Mouse (Mus musculus): ENCODE measurements around the gene Lamtor4. TPM values are rescaled to one million over a fixed set of nuclear protein-coding genes. Genes with fewer than 3 reads are reported as not detected.

The Lamtor4 gene
- polyA plus RNA-seq, 1 experiment = 194 TPM

DNA sequence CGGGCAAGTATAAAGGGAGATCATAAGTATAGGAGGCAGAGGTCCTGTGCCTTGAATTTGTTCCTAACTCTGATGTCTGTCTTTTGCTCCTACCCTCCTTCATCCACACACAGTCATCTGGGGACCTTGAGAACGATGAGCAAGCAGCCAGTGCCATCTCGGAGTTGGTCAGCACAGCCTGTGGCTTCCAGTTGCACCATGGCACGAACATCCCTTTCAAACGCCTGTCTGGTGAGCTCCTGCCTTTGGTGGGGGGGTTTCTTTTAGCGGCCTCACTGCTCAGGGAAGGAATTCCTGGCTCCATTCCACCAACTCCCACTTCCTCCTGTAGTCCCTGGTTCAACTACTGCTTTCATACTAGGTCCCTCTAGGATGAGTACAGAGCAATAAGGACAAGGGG lies 3.3 kb downstream of the Lamtor4 start:
- 85% methylated on average over 6 of the region's 6 CpGs for WGBS
- no peak for DNase-seq (ENCODE audit: low read depth, low spot score)

DNA sequence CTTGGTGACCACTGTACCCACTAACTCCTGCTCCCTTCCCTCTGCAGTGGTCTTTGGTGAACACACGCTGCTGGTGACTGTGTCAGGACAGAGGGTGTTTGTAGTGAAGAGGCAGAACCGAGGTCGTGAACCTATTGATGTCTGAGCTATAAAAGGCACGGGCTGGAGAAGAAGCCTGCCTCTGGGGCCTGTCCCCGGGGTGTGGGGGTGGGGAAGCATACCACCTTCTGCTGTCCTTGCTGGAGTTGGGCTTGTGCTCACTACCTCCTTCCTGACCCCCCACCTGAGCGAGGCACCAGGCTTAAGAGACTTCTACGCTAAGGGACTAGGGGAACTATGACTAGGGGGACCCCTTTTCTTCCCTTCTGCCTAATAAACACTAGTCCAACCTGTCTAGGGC lies 3.7 kb downstream of the Lamtor4 start:
- 60% methylated on average over 7 of the region's 7 CpGs for WGBS
- DNase-seq (ENCODE audit: low read depth, low spot score) = no peak

DNA sequence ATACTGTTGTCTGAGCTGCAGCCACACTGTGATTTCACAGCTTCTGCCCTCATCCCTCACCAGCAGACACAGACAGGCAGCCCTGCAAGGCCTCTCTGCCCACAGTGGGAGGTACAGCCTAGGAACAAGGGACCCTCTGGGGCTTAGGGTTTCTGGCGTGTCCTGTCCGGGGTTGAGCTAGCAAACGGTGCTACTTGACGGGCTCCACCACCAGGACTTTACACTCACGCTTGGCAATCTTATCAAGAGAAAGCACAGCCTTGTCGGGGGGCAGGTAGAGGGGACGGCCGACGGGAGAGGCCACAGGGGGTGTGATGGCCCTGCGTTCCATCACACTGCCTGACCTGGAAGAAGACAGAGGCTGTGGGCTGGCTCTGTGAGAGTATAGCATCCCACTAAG lies 4.8 kb downstream of the Lamtor4 start:
- DNase-seq (ENCODE audit: low read depth, low spot score) = no peak
- 87% methylated on average over 10 of the region's 10 CpGs for WGBS

GRCm38 (mm10) chr5:138260834-138261233 lies 5.6 kb downstream of the Lamtor4 start:
- WGBS = 80% methylated on average over 11 of the region's 11 CpGs

GRCm38 (mm10) chr5:138262001-138262400 lies 6.7 kb downstream of the Lamtor4 start:
- DNase-seq (ENCODE audit: low read depth, low spot score) = no peak
- WGBS = 68% methylated on average over 4 of the region's 4 CpGs

More at GRCm38 (mm10) chr5:138260834-138261233, 5.6 kb downstream of the Lamtor4 start:
- DNase-seq (ENCODE audit: low read depth, low spot score) = no peak

DNA sequence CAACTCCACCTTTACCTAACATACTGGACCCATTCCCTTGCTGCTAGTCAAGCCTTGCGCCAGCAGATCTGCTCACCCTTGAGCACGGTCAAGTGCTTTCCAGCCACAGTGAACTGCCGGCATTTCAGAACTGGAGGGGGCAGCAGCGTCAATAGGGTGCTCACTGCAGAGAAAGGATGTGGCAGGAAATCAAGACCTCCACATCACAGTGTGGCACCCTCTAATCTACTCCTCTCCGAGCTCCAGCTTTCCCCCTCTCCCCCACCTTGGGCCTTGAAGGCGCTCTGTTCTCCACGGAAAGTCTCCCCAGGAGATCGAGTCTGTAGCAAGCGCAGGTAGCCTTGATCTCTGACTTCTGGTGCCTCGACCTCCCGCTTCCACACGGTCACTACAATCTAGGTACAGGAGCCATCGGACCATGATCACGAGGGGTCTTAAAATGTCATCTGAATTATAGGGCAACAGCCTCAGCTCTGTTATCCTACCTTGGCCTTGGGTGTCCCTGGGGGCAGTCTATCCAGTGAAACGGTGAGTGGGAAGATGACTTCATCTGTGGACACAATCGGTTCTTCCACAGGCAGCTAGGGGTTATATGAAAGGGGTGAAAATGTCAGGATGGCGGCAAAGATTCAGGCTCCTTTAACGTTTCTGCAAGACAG lies 7.4 kb downstream of the Lamtor4 start:
- 61% methylated on average over 18 of the region's 18 CpGs for WGBS
- DNase-seq (ENCODE audit: low read depth, low spot score) = no peak

DNA sequence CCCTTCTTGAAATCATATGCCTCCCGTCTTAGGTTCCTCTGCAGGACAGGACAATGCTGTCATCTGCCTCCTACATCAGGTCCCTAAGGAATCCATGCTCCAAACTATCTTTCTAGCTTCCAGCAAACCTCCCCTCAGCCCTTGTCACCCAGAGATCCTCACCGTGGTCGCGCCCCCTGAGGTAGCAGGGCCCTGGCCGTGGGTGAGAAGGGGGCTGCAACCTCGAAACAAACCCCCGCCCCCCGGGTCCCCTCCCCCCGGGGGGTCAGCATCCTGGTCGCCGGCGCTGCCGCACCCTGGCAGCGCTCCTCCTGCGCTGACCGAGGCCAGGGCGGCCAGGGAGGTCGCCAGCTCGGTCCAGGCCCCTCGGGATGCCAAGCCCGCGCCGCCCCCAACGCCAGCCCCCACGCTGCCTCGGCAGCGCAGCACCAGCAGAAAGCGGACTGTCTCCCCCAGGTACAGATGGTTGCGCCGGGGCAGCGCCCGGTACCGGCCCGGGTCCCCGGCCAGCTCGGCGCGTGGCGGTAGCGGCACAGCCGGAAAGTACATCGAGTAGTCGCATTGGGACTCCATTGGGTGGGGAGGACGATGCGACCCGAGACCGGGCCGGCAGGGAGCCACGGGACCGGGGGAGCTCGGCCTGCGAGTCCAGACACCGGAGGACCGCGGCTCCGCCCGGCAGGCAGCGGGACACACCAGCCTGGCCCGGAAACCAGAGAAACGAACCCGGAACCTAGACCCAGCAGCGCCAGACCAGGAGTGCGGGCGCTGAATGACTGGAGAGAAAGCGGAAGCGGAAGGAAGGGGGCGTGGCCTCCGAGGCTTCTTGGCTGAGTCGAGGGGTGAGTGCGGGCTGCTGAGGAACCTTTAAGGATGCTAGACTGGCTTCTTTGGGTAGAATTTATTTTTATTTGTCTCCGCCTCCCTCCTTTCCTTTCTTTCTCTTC lies 8.3 kb downstream of the Lamtor4 start, which contains the start of gene BC037034:
BC037034 (minus strand) TSS at position 774 of the 947 bp plus-strand sequence.
- under 1% methylated on average over 71 of the region's 71 CpGs for WGBS
- DNase-seq (ENCODE audit: low read depth, low spot score) = peak; percentile 87

DNA sequence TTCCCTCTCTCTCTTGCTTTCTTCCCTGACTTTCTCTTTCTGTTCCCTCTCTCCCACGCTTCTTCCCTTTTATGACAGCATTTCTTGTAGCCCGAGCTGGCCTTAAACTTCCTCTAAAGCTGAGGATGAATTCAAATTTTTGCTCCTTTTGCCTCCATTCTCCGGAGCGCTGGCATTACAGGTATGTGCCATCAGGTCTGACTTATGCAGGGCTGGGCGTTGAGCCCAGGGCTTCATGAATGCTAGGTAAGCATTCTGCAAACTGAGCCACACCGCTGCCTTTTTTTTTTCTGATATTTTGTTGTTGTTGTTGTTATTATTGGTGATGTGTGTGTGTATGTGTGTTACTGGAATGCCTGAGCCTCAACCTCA lies 8.9 kb downstream of the Lamtor4 start:
- WGBS = 6% methylated on average over 6 of the region's 6 CpGs
- DNase-seq (ENCODE audit: low read depth, low spot score) = no peak

DNA sequence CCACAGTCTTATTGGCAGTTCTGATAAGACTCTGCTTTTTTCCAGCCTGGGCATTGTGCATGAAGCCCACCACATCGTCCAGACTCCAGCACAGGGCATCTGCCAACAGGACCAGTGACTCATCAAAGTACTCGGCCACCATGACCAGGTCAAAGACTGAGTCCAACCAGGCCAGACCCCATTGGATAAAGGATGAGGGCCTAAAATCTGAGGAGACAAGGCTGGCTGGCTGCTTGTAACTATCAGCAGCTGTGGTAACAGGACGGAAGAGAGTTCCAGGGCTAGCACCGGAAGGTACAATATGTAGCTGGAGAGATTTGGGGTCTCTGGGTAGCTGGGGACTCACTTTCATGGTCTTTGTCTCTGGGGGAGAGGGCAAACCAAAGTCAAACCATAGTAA lies 10.4 kb downstream of the Lamtor4 start:
- WGBS = 96% methylated on average over 4 of the region's 4 CpGs
- no peak for DNase-seq (ENCODE audit: low read depth, low spot score)

DNA sequence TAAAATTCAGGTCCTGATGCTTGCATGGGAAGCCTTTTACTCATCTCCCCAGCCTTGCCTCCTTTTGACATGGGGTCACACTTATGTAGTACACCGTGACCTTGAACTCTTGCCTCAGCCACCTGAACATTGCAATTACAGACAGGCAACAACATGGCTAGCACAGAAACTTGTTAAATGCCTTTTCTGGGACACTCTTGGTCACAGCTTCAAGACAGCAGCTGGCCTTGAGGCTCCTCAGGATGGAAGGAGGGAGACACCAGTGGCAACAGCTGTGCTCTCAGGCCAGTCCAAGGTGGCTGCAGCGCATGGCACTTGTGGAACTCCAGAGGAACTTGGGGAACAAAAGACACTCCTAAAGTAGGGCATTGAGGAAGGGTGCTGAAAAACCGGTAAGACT lies 11.8 kb downstream of the Lamtor4 start:
- WGBS = 89% methylated on average over 3 of the region's 3 CpGs
- no peak for DNase-seq (ENCODE audit: low read depth, low spot score)

- no peak for DNase-seq (ENCODE audit: low read depth, low spot score)
These were observed 13.7 kb downstream of the Lamtor4 start for GRCm38 (mm10) chr5:138268980-138269379.

DNA sequence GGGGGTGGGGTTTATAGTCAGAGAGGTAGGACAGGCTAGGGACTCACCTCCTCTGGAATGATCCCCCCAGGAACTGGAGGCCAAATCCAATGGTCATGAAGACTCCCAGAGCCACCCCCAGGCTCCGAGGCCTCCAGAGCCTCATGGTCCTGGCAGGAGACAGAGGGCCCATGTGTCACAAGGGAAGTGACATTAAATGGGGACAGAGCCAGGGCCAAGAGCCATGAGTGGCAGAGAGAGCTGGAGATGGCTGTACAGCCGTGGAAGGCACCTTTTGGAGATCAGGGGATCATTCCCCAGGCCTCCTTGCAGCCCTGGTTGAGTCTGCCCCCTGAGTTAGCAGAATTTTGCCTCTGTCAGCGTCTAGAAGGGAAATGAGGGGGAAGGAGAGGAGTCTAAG lies 15.9 kb downstream of the Lamtor4 start:
- WGBS = 70% methylated on average over 3 of the region's 3 CpGs

More at GRCm38 (mm10) chr5:138268980-138269379, 13.7 kb downstream of the Lamtor4 start:
- WGBS = 77% methylated on average over 4 of the region's 4 CpGs

GRCm38 (mm10) chr5:138272409-138272923 lies 17.2 kb downstream of the Lamtor4 start, which contains the start of gene Gal3st4:
Gene Gal3st4, minus strand, starts transcription at chr5:138272840.
- DNase-seq (ENCODE audit: low read depth, low spot score) = no peak
- 5% methylated on average over 12 of the region's 12 CpGs for WGBS

More for the DNA sequence above, 15.9 kb downstream of the Lamtor4 start:
- no peak for DNase-seq (ENCODE audit: low read depth, low spot score)

- no peak for DNase-seq (ENCODE audit: low read depth, low spot score)
- WGBS = 82% methylated on average over 8 of the region's 8 CpGs
These were observed 18.9 kb downstream of the Lamtor4 start for GRCm38 (mm10) chr5:138274186-138274585.

DNA sequence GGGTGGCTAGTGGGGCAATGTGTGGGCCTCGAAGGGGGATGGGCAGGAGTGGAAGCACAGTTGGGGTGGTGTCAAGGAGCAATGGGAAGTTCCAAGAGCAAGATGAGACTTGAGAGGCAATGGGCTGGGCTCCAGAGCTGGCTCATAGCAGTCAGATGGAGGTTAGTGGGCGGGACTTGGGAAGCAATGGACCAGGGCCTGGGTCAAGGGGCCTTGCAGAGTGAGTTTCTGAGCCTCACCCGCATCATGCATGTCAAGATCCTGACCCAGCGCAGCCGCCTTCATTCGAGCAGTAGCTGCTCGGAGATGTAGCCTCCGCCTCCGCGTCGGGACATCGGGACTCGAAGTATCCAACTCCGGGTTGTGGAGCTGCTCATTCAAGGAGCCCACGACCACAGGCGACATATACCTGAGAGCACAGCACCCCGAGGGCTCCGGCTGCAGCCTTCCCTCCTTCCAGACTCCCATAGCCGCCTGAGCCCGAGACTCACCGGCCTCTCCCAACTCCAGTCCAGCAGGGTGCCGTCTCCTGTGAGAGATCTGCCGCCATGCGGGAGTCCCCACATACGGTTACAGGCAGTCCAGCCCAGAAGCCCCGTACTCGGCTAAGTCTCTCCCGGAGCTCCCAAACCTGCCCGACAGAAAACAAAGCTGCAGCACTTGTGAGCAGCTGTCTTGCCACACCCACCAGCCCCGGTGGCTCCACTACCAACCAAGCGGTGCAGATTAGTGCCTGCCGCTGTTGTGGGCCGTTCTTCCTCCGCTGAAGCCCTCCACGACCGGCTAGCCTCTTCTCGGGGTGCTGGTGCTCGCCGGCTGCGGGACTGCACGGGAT lies 20.2 kb downstream of the Lamtor4 start:
- DNase-seq (ENCODE audit: low read depth, low spot score) = no peak
- 47% methylated on average over 41 of the region's 41 CpGs for WGBS

DNA sequence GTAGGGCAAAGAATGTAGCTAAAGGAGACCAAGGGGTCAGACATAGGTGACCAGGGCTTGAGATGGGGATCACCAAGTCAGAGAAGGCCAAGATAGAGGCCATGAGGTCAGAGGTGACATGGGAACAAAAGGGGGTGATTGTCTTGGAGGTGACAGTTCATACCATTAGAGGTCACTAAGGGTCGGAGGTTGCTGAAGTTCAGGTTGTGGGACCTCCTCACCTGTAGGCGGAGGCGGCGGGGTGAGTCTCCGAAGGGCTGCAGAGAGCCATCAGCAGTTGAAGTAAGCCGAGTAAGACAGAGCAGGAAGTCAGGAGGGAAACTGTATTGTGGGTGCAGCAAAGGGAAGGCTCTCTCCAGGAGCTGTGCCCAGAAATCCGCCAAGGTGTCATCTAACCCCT lies 22.7 kb downstream of the Lamtor4 start:
- WGBS = 93% methylated on average over 7 of the region's 7 CpGs
- no peak for DNase-seq (ENCODE audit: low read depth, low spot score)

GRCm38 (mm10) chr5:138279585-138280424 lies 24.5 kb downstream of the Lamtor4 start, which contains the start of the genes Gm43720, Gpc2 and Stag3:
Gene Gm43720, minus strand, starts transcription at chr5:138279958.
Gene Gpc2, minus strand, starts transcription at chr5:138280005.
Gene Stag3, plus strand, starts transcription at chr5:138280240.
- 1% methylated on average over 56 of the region's 56 CpGs for WGBS
- no peak for DNase-seq (ENCODE audit: low read depth, low spot score)

DNA sequence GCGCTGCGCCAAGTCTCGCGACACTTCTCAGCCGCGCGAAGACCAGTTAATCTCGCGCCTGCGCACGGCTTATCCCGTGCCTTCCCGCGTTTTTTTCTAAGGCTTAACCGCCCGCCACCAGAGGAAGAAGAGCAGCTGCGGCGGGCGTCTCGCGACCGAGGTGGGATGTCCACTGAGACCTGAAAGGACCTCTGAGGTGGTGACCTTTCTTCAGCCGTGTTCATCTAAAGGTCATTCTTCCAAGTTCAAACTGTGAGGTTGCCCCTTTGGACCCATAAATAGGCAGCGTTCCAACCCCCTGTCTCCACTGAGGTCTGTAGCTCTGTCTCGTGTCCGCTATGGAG lies 25.1 kb downstream of the Lamtor4 start:
- WGBS = 28% methylated on average over 26 of the region's 26 CpGs
- DNase-seq (ENCODE audit: low read depth, low spot score) = no peak

- DNase-seq (ENCODE audit: low read depth, low spot score) = no peak
- WGBS = 97% methylated on average over 15 of the region's 15 CpGs
These were observed 25.5 kb downstream of the Lamtor4 start for GRCm38 (mm10) chr5:138280829-138281228.

Measured in large intestine, adult 2 months (tissue).